Mouse (Mus musculus): ENCODE data around the gene Dctn2. TPM values are rescaled to one million over a fixed set of nuclear protein-coding genes. Genes with fewer than 3 reads are reported as not detected.
"Not testable (repeated sequence)": the region's sequence is repeated elsewhere in the genome, so short reads cannot be mapped to it uniquely, and the experiment has no call there.

Dctn2 gene
- total RNA-seq, 1 experiment from 2014 or later = 108 TPM

GRCm38 (mm10) chr10:127310523-127311475 lies 44.6 kb downstream of the Dctn2 start:
- peak; percentile 55 for ATAC-seq (replicated peaks; ENCODE audit: low read depth, poor library complexity, severe bottlenecking)

- peak; percentile 87 for ATAC-seq (replicated peaks; ENCODE audit: low read depth, poor library complexity, severe bottlenecking)
Measured at GRCm38 (mm10) chr10:127311476-127312355, 45.5 kb downstream of the Dctn2 start, which contains the start of gene Mars. Mars (minus strand) TSS chr10:127311786.

GRCm38 (mm10) chr10:127312356-127312676 lies 46.1 kb downstream of the Dctn2 start:
- ATAC-seq (replicated peaks; ENCODE audit: low read depth, poor library complexity, severe bottlenecking) = peak; percentile 71

GRCm38 (mm10) chr10:127312858-127313257 lies 46.7 kb downstream of the Dctn2 start:
- ATAC-seq (replicated peaks; ENCODE audit: low read depth, poor library complexity, severe bottlenecking) = 0 out of 2 replicates have a peak, but pooled peaks have one; percentile 5

- not testable (repeated sequence) for ATAC-seq (replicated peaks; ENCODE audit: low read depth, poor library complexity, severe bottlenecking)
Measured at GRCm38 (mm10) chr10:127313516-127313915, 47.3 kb downstream of the Dctn2 start.

- ATAC-seq (replicated peaks; ENCODE audit: low read depth, poor library complexity, severe bottlenecking) = not testable (repeated sequence)
Measured at GRCm38 (mm10) chr10:127314950-127315349, 48.8 kb downstream of the Dctn2 start.

GRCm38 (mm10) chr10:127317277-127317676 lies 51.1 kb downstream of the Dctn2 start:
- ATAC-seq (replicated peaks; ENCODE audit: low read depth, poor library complexity, severe bottlenecking) = no peak

- ATAC-seq (replicated peaks; ENCODE audit: low read depth, poor library complexity, severe bottlenecking) = peak; percentile 75
Measured at GRCm38 (mm10) chr10:127318009-127318408, 51.8 kb downstream of the Dctn2 start.

GRCm38 (mm10) chr10:127319969-127320368 lies 53.8 kb downstream of the Dctn2 start:
- no peak for ATAC-seq (replicated peaks; ENCODE audit: low read depth, poor library complexity, severe bottlenecking)

GRCm38 (mm10) chr10:127321621-127322020 lies 55.5 kb downstream of the Dctn2 start, which contains the start of gene Arhgap9:
Arhgap9 (plus strand) TSS chr10:127321964.
- ATAC-seq (replicated peaks; ENCODE audit: low read depth, poor library complexity, severe bottlenecking) = no peak

- ATAC-seq (replicated peaks; ENCODE audit: low read depth, poor library complexity, severe bottlenecking) = no peak
Measured at GRCm38 (mm10) chr10:127322178-127322577, 56.0 kb downstream of the Dctn2 start.

GRCm38 (mm10) chr10:127322669-127323068 lies 56.5 kb downstream of the Dctn2 start:
- no peak for ATAC-seq (replicated peaks; ENCODE audit: low read depth, poor library complexity, severe bottlenecking)

GRCm38 (mm10) chr10:127323131-127323855 lies 57.1 kb downstream of the Dctn2 start:
- peak; percentile 66 for ATAC-seq (replicated peaks; ENCODE audit: low read depth, poor library complexity, severe bottlenecking)

GRCm38 (mm10) chr10:127324495-127324894 lies 58.3 kb downstream of the Dctn2 start:
- peak; percentile 69 for ATAC-seq (replicated peaks; ENCODE audit: low read depth, poor library complexity, severe bottlenecking)

GRCm38 (mm10) chr10:127325454-127326016 lies 59.4 kb downstream of the Dctn2 start:
- ATAC-seq (replicated peaks; ENCODE audit: low read depth, poor library complexity, severe bottlenecking) = no peak

GRCm38 (mm10) chr10:127326017-127326801 lies 60.0 kb downstream of the Dctn2 start:
- ATAC-seq (replicated peaks; ENCODE audit: low read depth, poor library complexity, severe bottlenecking) = peak; percentile 10; the same call in 1 of the 2 replicates

- no peak for ATAC-seq (replicated peaks; ENCODE audit: low read depth, poor library complexity, severe bottlenecking)
Measured at GRCm38 (mm10) chr10:127326828-127327227, 60.7 kb downstream of the Dctn2 start.

GRCm38 (mm10) chr10:127327461-127328145 lies 61.4 kb downstream of the Dctn2 start:
- ATAC-seq (replicated peaks; ENCODE audit: low read depth, poor library complexity, severe bottlenecking) = no peak
